Mouse (Mus musculus): Measurements from ENCODE around the gene Stmn1. TPM values are rescaled to one million over a fixed set of nuclear protein-coding genes. Genes with fewer than 3 reads are reported as not detected.

The Stmn1 gene
- polyA plus RNA-seq, 1 experiment from 2014 or later = 1,653 TPM

- WGBS = 88% methylated on average over 10 of the region's 10 CpGs
Observed at GRCm38 (mm10) chr4:134517719-134518118, 49.6 kb downstream of the Stmn1 start.

GRCm38 (mm10) chr4:134518541-134518940 is 50.4 kb downstream of the Stmn1 start:
- no peak overlapping the region for H3K27ac ChIP-seq (ENCODE audit: low read length)
- ATAC-seq (ENCODE audit: insufficient number of reproducible peaks, insufficient read depth, low FRiP score, low read depth) = no peak
- no peak overlapping the region for H3K9ac ChIP-seq (replicated peaks; ENCODE audit: low read depth, low read length)
- 0 out of 2 replicates have a peak, but pooled peaks cover 7% of the 10 kb centered on the region for H3K36me3 ChIP-seq (ENCODE audit: control insufficient read depth, insufficient read depth, low read length)
- no peak overlapping the region for H3K4me3 ChIP-seq (ENCODE audit: low read depth, low read length)
- no peaks in the 10 kb centered on the region for H3K9me3 ChIP-seq (ENCODE audit: control insufficient read depth, low read depth, low read length)
- H3K27me3 ChIP-seq (ENCODE audit: control insufficient read depth, insufficient read depth, low read length) = no peaks in the 10 kb centered on the region
- no peak overlapping the region for H3K4me2 ChIP-seq (replicated peaks; ENCODE audit: low read depth, low read length)
- H3K4me1 ChIP-seq (ENCODE audit: control insufficient read depth, insufficient read depth, low read length) = no peaks in the 10 kb centered on the region
- WGBS = 87% methylated on average over 4 of the region's 4 CpGs

More at GRCm38 (mm10) chr4:134517719-134518118, 49.6 kb downstream of the Stmn1 start:
- Histone ChIP-seq H3K4me2 (replicated peaks; ENCODE audit: low read depth, low read length) (no peak overlapping the region), H3K9ac (replicated peaks; ENCODE audit: low read depth, low read length) (no peak overlapping the region), H3K36me3 (ENCODE audit: control insufficient read depth, insufficient read depth, low read length) (0 out of 2 replicates have a peak, but pooled peaks cover 3% of the 10 kb centered on the region), H3K4me3 (ENCODE audit: low read depth, low read length) (no peak overlapping the region), H3K4me1 (ENCODE audit: control insufficient read depth, insufficient read depth, low read length) (peaks cover 1% of the 10 kb centered on the region; the same call in 1 of the 2 replicates), H3K27me3 (ENCODE audit: control insufficient read depth, insufficient read depth, low read length) (no peaks in the 10 kb centered on the region), H3K9me3 (ENCODE audit: control insufficient read depth, low read depth, low read length) (no peaks in the 10 kb centered on the region), H3K27ac (ENCODE audit: low read length) (no peak overlapping the region)
- ATAC-seq (ENCODE audit: insufficient number of reproducible peaks, insufficient read depth, low FRiP score, low read depth) = no peak

DNA sequence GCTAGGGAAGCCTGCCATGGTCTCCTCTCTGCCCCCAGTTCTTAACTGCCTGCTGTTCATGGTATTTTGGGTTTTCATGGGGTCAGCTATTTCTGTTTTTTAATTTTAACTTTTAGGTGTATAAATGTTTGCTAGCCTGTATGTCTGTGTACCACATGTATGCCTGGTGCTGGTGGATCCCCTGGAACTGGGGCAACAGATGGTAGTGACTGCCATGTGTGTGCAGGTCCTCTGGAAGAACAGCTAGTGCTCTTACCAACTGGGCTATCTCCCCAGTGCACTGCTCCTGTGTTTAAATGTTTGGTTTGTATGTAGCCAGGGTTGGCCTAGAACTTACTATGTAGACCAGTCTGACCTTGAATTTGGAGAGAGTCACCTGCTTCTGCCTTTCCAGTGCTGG is 51.2 kb downstream of the Stmn1 start:
- Histone ChIP-seq H3K27ac (ENCODE audit: low read length) (no peak overlapping the region), H3K27me3 (ENCODE audit: control insufficient read depth, insufficient read depth, low read length) (no peaks in the 10 kb centered on the region), H3K9ac (replicated peaks; ENCODE audit: low read depth, low read length) (no peak overlapping the region)

More for the DNA sequence above, 51.2 kb downstream of the Stmn1 start:
- Histone ChIP-seq H3K4me3 (ENCODE audit: low read depth, low read length) (no peak overlapping the region), H3K4me1 (ENCODE audit: control insufficient read depth, insufficient read depth, low read length) (no peaks in the 10 kb centered on the region), H3K4me2 (replicated peaks; ENCODE audit: low read depth, low read length) (no peak overlapping the region), H3K36me3 (ENCODE audit: control insufficient read depth, insufficient read depth, low read length) (0 out of 2 replicates have a peak, but pooled peaks cover 7% of the 10 kb centered on the region), H3K9me3 (ENCODE audit: control insufficient read depth, low read depth, low read length) (no peaks in the 10 kb centered on the region)
- no peak for ATAC-seq (ENCODE audit: insufficient number of reproducible peaks, insufficient read depth, low FRiP score, low read depth)

Small RNAs within 50 kb of the gene (microRNA-seq; reads per million reads assigned to microRNA genes)
- 0.78 reads per million for gene Gm23634

Other genes starting within 250 kb of the Stmn1 start
- 0.32 TPM in 1 of 2 replicates, not detected in the other for gene Catsper4, start 240.9 kb upstream of the Stmn1 start, polyA plus RNA-seq (2014; fragmentation: Nextera tagmentation; extraction: Ambion mirVana)
- 5.7 and 6.3 TPM in 2 replicates for gene Cnksr1, start 229.9 kb upstream of the Stmn1 start, polyA plus RNA-seq (2014; fragmentation: Nextera tagmentation; extraction: Ambion mirVana)
- 0.36 and 0.41 TPM in 2 replicates for gene E130218I03Rik, start 224.7 kb upstream of the Stmn1 start, polyA plus RNA-seq (2014; fragmentation: Nextera tagmentation; extraction: Ambion mirVana)
- 14.8 and 16.5 TPM in 2 replicates for gene Zfp593, start 222.7 kb upstream of the Stmn1 start, polyA plus RNA-seq (2014; fragmentation: Nextera tagmentation; extraction: Ambion mirVana)
- gene Gm30191, start 221.4 kb upstream of the Stmn1 start, polyA plus RNA-seq (2014; fragmentation: Nextera tagmentation; extraction: Ambion mirVana) = not detected in 2 replicates
- 4.1 and 4.5 TPM in 2 replicates for gene Grrp1, start 214.2 kb upstream of the Stmn1 start, polyA plus RNA-seq (2014; fragmentation: Nextera tagmentation; extraction: Ambion mirVana)
- 19.0 and 19.6 TPM in 2 replicates for gene Pdik1l, start 180.4 kb upstream of the Stmn1 start, polyA plus RNA-seq (2014; fragmentation: Nextera tagmentation; extraction: Ambion mirVana)
- gene Trim63, start 153.2 kb upstream of the Stmn1 start, polyA plus RNA-seq (2014; fragmentation: Nextera tagmentation; extraction: Ambion mirVana) = not detected in 2 replicates
- gene Slc30a2, start 125.1 kb upstream of the Stmn1 start, polyA plus RNA-seq (2014; fragmentation: Nextera tagmentation; extraction: Ambion mirVana) = not detected in 2 replicates
- 0.64 and 0.98 TPM in 2 replicates for gene Extl1, start 84.5 kb upstream of the Stmn1 start, polyA plus RNA-seq (2014; fragmentation: Nextera tagmentation; extraction: Ambion mirVana)
- 13.8 and 15.1 TPM in 2 replicates for gene Pafah2, start 72.0 kb upstream of the Stmn1 start, polyA plus RNA-seq (2014; fragmentation: Nextera tagmentation; extraction: Ambion mirVana)
- gene Paqr7, start 28.4 kb downstream of the Stmn1 start, polyA plus RNA-seq (2014; fragmentation: Nextera tagmentation; extraction: Ambion mirVana) = 2.2 and 2.3 TPM in 2 replicates
- gene Aunip, start 42.7 kb downstream of the Stmn1 start, polyA plus RNA-seq (2014; fragmentation: Nextera tagmentation; extraction: Ambion mirVana) = 4.6 and 5.4 TPM in 2 replicates
- 111 and 119 TPM in 2 replicates for gene Mtfr1l, start 67.1 kb downstream of the Stmn1 start, polyA plus RNA-seq (2014; fragmentation: Nextera tagmentation; extraction: Ambion mirVana)
- gene Selenon, start 83.8 kb downstream of the Stmn1 start, polyA plus RNA-seq (2014; fragmentation: Nextera tagmentation; extraction: Ambion mirVana) = 17.4 and 21.6 TPM in 2 replicates
- gene Man1c1, start 236.0 kb downstream of the Stmn1 start, polyA plus RNA-seq (2014; fragmentation: Nextera tagmentation; extraction: Ambion mirVana) = 1.7 and 2.5 TPM in 2 replicates

Data from stomach, embryonic 14.5 days (tissue).